Mouse (Mus musculus) intestine, embryonic 16.5 days (tissue): ENCODE data around the gene Calhm2. TPM values are rescaled to one million over a fixed set of nuclear protein-coding genes. Genes with fewer than 3 reads are reported as not detected.

Experiments
- ATAC-seq: fragments of 200-750 bp; cut with Nextera tagmentation; 2 replicates; pipeline ENCODE4 v1.8.0; 2017; ENCODE audit warnings: moderate TSS enrichment, moderate library complexity
- H3K27ac ChIP-seq: fragments of 300-500 bp; sonication (generic); 2 replicates; pipeline ENCODE4 v1.5.1; 2014; ENCODE audit warnings: mild to moderate bottlenecking, low read length
- H3K27me3 ChIP-seq: fragments of 300-500 bp; sonication (generic); replicated peaks from 2 replicates; pipeline ENCODE4 v1.6.1; 2014; ENCODE audit warnings: low read length, control low read depth, mixed read lengths; ENCODE audit not compliant: control insufficient read depth, insufficient read depth
- H3K36me3 ChIP-seq: fragments of 300-500 bp; sonication (generic); 2 replicates; pipeline ENCODE4 v1.6.1; 2014; ENCODE audit warnings: low read length, control low read depth; ENCODE audit not compliant: control insufficient read depth, insufficient read depth
- H3K4me1 ChIP-seq: fragments of 300-500 bp; sonication (generic); 2 replicates; pipeline ENCODE4 v1.6.1; 2014; ENCODE audit warnings: low read length, control low read depth, mixed read lengths; ENCODE audit not compliant: control insufficient read depth, insufficient read depth
- H3K4me2 ChIP-seq: fragments of 300-500 bp; sonication (generic); 2 replicates; pipeline ENCODE4 v1.6.1; 2014; ENCODE audit warnings: low read depth, low read length, control low read depth
- H3K4me3 ChIP-seq: fragments of 300-500 bp; sonication (generic); 2 replicates; pipeline ENCODE4 v1.5.1; 2014; ENCODE audit warnings: mild to moderate bottlenecking, low read length
- H3K9ac ChIP-seq: fragments of 300-500 bp; sonication (generic); 2 replicates; pipeline ENCODE4 v1.6.1; 2014; ENCODE audit warnings: low read depth, low read length
- H3K9me3 ChIP-seq: fragments of 300-500 bp; sonication (generic); 2 replicates; pipeline ENCODE4 v1.6.1; 2016; ENCODE audit warnings: low read length, control low read depth; ENCODE audit not compliant: control insufficient read depth
- WGBS: fragments of 180-500 bp; shearing (Covaris S2); extraction: QIAGEN DNeasy Blood & Tissue Kit; methylation state at CpG from one replicate; pipeline ENCODE4 v1.1.7; 2014; 5-methylcytosine and 5-hydroxymethylcytosine counted together
- polyA plus RNA-seq: library from polyadenylated mRNA; unstranded; fragments of >200 nt; fragmentation: Nextera tagmentation; extraction: Ambion mirVana; gene quantifications from 2 replicates; pipeline ENCODE4 v1.2.1, GENCODE M21; 2015

The Calhm2 gene
- polyA plus RNA-seq, 1 experiment from 2014 or later, result 6.4 TPM

GRCm38 (mm10) chr19:47118634-47119033 lies 19.5 kb downstream of the Calhm2 start:
- Histone ChIP-seq H3K27ac (no peak overlapping the region), H3K9ac (no peak overlapping the region), H3K9me3 (no peaks in the 10 kb centered on the region), H3K27me3 (no peaks in the 10 kb centered on the region), H3K36me3 (peaks cover 27% of the 10 kb centered on the region), H3K4me3 (no peak overlapping the region), H3K4me2 (no peak overlapping the region), H3K4me1 (peaks cover 2% of the 10 kb centered on the region; the same call in 1 of the 2 replicates)
- ATAC-seq, result no peak
- 60% methylated on average over 2 of the region's 2 CpGs for WGBS

- peak; percentile 92 for ATAC-seq
- no peaks in the 10 kb centered on the region for H3K27me3 ChIP-seq
- no peak overlapping the region for H3K4me2 ChIP-seq
- H3K27ac ChIP-seq, result peak overlapping the region; percentile 70
- H3K9ac ChIP-seq, result peak overlapping the region; percentile 39; the same call in 1 of the 2 replicates
- 0 out of 2 replicates have a peak, but pooled peaks cover 2% of the 10 kb centered on the region for H3K4me1 ChIP-seq
- peaks cover 23% of the 10 kb centered on the region for H3K36me3 ChIP-seq
- no peak overlapping the region for H3K4me3 ChIP-seq
- 84% methylated on average over 9 of the region's 9 CpGs for WGBS
- H3K9me3 ChIP-seq, result no peaks in the 10 kb centered on the region
Measured at GRCm38 (mm10) chr19:47104641-47105271, 33.3 kb downstream of the Calhm2 start.

DNA sequence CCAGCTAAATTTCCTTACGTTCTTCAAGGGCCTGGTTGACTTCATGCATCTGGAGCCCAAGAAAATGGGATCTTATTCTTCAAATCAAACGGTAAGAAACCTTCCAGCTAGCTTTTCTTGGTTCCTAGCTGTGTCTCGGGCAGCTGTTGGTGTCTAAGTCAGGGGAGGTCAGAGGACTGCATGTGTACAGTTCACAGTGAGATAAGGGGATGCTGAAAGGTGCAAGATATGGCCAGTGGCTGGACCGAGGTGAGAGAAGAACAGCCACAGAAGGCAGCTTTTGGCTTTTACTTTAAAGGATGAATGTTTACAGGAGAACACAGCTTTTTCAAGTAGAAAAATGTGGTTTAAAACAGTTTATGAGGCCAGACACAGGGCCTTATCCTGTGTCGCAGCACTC lies 37.0 kb downstream of the Calhm2 start:
- Histone ChIP-seq H3K4me2 (no peak overlapping the region), H3K27me3 (no peaks in the 10 kb centered on the region), H3K4me1 (0 out of 2 replicates have a peak, but pooled peaks cover 2% of the 10 kb centered on the region), H3K9ac (no peak overlapping the region), H3K4me3 (no peak overlapping the region), H3K36me3 (peaks cover 24% of the 10 kb centered on the region), H3K27ac (no peak overlapping the region), H3K9me3 (no peaks in the 10 kb centered on the region)
- 89% methylated on average over 5 of the region's 5 CpGs for WGBS
- no peak for ATAC-seq

DNA sequence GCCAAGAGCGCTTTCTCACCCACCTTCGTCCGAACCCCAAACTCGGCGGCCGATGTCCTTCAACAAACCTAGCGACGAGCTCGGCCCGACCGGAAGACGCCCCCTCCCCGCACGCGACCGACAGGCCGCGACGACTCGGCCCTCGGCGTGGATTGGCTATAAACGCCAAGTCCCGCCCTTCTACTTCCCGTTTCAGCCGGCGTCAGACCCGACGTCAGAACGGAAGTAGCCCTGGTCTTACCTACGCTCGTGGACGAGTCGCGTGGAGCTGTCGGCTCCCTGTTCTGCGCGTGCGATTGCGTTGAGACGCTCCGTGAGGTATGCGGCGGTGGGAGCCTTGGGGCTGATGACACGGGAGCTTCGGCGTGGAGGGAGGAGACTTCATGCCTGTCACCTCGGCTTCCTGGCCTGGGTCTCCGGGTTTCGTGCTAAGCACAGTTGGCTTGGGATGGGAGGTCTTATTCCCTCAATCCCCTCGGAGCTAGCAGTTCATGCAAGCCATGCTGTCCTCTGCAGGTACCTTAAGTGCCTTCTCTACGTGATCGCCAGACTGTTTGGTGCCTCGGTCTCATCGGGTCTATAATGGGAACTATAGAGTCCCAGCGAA lies 47.4 kb downstream of the Calhm2 start, which contains the start of the genes Usmg5 and Pdcd11:
Gene Usmg5, minus strand, starts transcription at position 98 of the 607 bp plus-strand sequence.
Gene Pdcd11, plus strand, starts transcription at position 219 of the 607 bp plus-strand sequence.
- H3K36me3 ChIP-seq, result peaks cover 5% of the 10 kb centered on the region
- H3K27ac ChIP-seq, result peak within 1 kb of the TSS; percentile 91
- peak within 1 kb of the TSS; percentile 76 for H3K4me2 ChIP-seq
- peak within 1 kb of the TSS; percentile 95 for H3K4me3 ChIP-seq
- no peaks in the 10 kb centered on the region for H3K9me3 ChIP-seq
- H3K27me3 ChIP-seq, result no peaks in the 10 kb centered on the region
- peak; percentile 99 for ATAC-seq
- H3K4me1 ChIP-seq, result peaks cover 12% of the 10 kb centered on the region
- under 1% methylated on average over 56 of the region's 56 CpGs for WGBS
- H3K9ac ChIP-seq, result peak within 1 kb of the TSS; percentile 99

DNA sequence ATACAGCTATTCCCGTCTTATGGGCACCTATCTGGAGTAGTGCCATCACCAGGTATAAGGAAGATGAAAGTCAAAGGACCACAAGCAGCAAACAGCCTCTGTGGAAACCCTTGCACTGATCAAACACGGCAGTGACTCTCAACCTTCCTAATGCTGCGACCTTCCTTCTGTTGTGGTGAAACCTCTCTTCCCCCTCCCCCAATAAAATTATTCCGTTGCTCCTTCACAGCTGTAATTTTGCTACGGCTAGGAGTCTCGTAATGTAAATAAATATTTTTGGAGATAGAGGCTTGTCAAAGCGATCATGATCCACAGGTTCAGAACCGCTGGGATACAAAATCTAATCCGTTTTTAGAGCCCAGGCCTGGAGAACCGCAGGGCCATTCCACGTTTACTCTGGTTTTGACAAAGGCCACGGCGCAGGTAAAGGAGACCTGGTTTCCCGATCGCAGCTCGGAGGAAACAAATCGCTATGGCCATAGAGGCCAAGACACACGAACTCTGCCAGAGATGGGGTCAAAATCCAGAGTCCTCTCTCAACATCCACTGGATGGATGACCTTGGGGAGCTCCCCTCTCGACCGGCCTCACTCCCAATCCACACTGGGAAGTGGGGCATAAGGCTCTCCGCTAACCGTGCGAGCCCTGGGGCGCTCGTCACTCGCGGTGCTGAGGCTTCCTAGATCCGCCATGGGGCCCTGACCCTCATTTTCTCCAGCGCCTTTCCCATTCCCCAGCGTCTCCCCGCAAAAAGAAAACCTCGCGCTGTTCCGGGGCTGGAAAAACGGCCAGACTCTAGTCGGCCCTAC lies 48.2 kb downstream of the Calhm2 start:
- ATAC-seq, result peak; percentile 75
- Histone ChIP-seq H3K4me3 (peak overlapping the region; percentile 95), H3K9me3 (no peaks in the 10 kb centered on the region), H3K4me1 (peaks cover 12% of the 10 kb centered on the region), H3K9ac (peak overlapping the region; percentile 99), H3K27ac (peak overlapping the region; percentile 91), H3K27me3 (no peaks in the 10 kb centered on the region), H3K4me2 (peak overlapping the region; percentile 76), H3K36me3 (peaks cover 1% of the 10 kb centered on the region; the same call in 1 of the 2 replicates)
- WGBS, result 1% methylated on average over 36 of the region's 36 CpGs

GRCm38 (mm10) chr19:47088226-47088625 lies 49.9 kb downstream of the Calhm2 start:
- WGBS, result 79% methylated on average over 3 of the region's 3 CpGs
- Histone ChIP-seq H3K4me2 (no peak overlapping the region), H3K27me3 (no peaks in the 10 kb centered on the region), H3K9me3 (no peaks in the 10 kb centered on the region), H3K27ac (no peak overlapping the region), H3K4me1 (peaks cover 12% of the 10 kb centered on the region), H3K9ac (no peak overlapping the region), H3K36me3 (0 out of 2 replicates have a peak, but pooled peaks cover 3% of the 10 kb centered on the region), H3K4me3 (no peak overlapping the region)
- no peak for ATAC-seq

DNA sequence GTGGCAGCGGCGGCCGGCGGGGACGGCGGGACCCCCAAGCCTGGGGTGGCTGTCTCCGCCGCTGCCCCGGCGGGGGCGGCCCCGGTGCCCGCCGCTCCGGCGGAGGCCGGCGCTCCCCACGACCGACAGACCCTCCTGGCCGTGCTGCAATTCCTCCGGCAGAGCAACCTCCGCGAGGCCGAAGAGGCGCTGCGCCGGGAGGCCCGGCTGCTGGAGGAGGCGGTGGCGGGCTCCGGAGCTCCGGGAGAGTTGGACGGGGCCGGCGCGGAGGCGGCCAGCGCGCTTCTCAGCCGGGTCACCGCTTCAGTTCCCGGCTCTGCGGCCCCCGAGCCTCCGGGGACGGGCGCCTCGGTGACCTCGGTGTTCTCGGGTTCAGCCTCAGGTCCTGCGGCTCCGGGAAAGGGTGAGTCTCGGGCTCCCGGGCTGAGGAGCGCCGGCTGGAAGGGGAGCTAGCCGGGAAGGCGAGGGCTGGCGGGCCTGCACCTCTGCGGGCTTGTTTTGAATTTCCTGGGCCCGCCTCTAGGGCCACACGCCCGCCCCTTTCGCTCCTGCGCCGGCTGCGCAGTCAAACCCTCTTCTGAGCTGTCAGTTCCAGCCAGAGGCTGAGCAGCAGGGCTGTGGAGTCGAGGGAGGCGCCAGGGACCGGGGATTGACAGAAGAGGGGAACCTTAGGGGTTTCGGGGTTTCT lies 70.0 kb downstream of the Calhm2 start:
- Histone ChIP-seq H3K4me3 (peak overlapping the region; percentile 99), H3K4me2 (peak overlapping the region; percentile 64), H3K4me1 (no peaks in the 10 kb centered on the region), H3K36me3 (peaks cover 12% of the 10 kb centered on the region; the same call in 1 of the 2 replicates), H3K9me3 (no peaks in the 10 kb centered on the region), H3K27ac (peak overlapping the region; percentile 90), H3K9ac (peak overlapping the region; percentile 97), H3K27me3 (no peaks in the 10 kb centered on the region)
- peak; percentile 96 for ATAC-seq
- under 1% methylated on average over 66 of the region's 72 CpGs for WGBS

GRCm38 (mm10) chr19:47067096-47067882 lies 70.8 kb downstream of the Calhm2 start, which contains the start of gene Taf5:
TSS of gene Taf5 (plus strand) at chr19:47067746.
- WGBS, result 9% methylated on average over 49 of the region's 49 CpGs
- Histone ChIP-seq H3K9me3 (no peaks in the 10 kb centered on the region), H3K9ac (peak within 1 kb of the TSS; percentile 97), H3K36me3 (peaks cover 10% of the 10 kb centered on the region; the same call in 1 of the 2 replicates), H3K4me3 (peak within 1 kb of the TSS; percentile 99), H3K4me1 (no peaks in the 10 kb centered on the region), H3K4me2 (peak within 1 kb of the TSS; percentile 64), H3K27ac (peak within 1 kb of the TSS; percentile 90), H3K27me3 (no peaks in the 10 kb centered on the region)
- ATAC-seq, result peak; percentile 77
